Mouse (Mus musculus): ENCODE data around the gene Wsb1.

The Wsb1 gene

DNA sequence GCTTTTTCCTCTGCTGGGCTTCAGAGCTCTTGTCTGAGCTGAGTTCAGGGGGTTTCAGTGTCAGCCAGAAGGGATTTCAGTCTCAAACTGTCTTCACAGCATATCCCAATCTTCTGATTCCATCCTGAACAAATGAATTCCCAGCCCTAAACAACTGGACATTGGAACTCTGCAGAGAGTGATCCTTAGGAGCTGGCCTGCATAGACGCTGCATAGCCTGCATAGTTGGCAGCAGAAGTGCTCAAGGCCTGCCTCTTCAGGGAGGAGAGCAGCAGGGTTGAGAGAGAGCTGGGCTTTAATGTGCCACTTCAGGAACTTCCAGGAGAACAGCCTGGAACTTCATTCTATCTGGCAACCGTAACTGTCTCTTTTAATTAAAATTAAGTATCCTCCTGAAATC is 38.9 kb downstream of the Wsb1 start:
- DNase-seq (ENCODE audit: low spot score) = no peak

DNA sequence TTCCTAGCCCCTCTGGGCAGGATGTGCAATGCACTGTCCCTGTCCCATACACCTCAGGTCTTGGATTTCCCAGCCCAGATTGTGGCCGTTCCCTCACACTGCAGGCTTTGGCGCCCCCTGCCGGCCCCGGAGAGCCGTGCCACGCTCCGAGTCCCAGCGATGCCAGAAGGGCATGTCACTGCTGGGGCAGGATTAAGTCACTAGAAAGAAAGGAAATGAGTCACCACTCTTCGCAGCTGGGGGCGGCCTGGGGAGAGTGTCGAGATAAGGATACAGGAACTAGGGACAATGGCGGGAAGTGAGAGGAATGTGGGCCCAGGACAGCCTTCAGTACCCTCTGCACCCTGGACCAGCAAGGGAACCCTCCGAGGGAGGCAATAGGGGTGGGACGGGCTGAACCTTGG is 40.5 kb downstream of the Wsb1 start:
- peak; percentile 57 for DNase-seq (ENCODE audit: low spot score)

DNA sequence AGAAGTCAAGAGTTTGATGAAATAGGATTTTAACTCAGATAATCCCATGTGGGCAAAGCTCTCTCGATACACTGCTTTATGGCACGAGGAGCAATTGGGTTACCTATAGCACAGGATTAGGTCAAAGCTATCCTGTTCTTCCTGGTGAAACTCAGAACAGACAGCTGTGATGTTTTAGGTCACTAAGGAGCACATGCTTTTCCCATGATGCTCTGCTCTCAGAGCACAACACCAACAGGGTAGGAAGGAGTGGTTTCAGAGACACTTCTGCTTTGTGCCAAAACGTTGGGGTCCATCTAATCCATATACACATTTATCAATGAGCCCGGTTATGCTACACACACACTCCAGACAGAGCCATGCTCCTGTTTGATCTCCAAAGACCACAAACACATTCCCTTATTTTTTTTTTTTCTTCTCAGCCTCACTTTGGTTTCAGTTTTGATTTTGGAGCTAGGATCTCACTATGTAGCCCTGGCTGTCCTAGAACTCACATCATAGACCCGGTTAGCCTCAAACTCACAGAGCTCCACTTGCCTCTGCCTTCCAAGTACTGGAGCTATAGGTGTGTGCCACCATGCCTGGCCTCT is 44.5 kb downstream of the Wsb1 start:
- no peak for DNase-seq (ENCODE audit: low spot score)

DNA sequence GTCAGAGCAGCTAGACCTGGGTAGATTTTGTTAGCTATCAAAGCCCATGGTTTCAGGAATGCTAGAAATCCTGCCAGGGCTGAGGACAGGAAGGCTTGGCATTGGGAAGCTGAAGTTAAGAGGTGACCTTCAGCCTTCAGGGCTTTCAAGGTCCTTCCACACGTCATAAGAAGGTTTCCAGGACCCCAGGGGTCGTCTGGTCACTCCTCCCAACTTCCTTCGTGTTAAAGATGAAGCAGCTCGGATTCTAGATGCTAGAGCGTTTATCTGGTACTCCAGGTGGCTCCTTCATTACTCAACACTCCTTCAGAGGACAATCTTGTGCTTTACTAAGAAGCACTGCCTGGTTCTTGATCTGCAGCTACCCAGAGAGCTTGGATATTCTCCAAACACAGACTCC is 45.4 kb downstream of the Wsb1 start:
- no peak for DNase-seq (ENCODE audit: low spot score)

DNA sequence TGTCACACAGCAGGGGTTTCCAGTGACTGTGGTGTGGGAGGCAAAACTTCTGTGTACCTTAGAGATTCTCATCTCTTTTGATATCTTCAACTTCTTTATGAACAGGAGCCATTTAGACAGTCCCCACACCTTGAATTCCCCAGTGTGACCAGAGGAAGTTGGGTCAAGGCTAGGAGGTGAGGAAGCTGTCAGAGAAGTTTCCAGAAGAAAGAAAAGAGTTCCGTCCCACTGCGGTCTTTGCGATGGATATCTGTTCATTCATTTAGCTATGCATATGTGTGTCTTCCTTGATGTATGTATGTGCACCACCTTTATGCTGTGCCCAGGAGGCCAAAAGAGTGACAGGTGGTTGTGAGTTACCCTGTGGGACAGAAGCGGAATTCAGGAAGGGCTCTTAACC is 46.0 kb downstream of the Wsb1 start:
- DNase-seq (ENCODE audit: low spot score) = no peak

DNA sequence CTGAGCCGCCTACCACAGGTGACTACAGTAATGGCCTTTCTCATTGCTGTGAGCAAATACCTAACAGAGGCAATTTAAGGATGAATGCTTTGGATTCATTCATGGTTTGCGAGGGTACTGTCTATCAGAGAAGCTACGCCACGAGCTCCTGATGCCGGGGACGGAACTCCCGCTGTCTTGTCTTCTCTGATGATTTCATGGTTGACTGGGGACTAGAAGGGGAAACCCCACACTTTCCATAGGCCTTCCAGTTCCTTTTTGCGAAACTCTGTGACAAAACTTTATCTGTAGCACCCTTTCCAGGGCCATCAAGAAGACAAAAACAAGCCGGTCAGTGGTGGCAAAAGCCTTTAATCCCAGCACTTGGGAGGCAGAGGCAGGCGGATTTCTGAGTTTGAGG is 46.8 kb downstream of the Wsb1 start:
- no peak for DNase-seq (ENCODE audit: low spot score)

DNA sequence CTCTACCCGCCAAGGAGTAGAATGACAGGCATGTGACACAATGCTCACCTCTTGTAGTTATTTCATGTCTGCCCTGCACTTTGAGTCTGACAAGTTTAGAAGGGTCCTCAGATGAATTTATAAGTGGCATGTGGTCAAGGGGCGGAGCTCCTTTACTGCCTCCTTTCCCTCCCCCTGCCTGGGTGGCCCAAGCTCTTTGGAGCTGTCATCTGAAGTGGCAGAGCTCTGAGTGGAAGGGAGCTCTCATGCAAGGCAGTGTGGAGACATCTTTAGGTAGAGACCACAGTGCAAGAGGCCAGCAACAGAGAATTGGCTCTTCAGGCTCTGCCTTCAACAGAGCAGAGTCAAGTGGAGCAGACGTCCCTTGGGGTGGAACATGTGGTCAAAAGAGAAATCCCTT is 50.0 kb downstream of the Wsb1 start:
- no peak for DNase-seq (ENCODE audit: low spot score)

DNA sequence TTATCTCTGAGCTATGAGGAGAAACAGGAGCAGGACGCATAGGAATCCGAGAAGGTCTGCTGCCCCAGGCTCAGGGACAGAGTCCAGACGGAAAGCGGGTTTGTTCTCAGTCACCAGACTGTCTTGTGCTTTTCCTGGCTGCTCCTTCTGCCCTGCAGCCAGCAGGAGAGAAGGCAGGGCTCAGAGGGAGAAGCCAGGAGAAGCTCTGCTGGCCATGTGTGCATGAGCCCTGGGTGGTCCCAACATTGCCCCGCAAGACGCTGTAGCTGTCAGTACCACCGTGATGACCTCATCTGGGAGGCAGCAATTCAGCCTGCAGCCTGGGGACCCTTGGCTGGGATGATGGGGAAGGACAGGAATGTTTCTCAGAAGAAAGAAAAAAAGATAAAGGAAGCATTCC is 54.0 kb downstream of the Wsb1 start:
- no peak for DNase-seq (ENCODE audit: low spot score)

DNA sequence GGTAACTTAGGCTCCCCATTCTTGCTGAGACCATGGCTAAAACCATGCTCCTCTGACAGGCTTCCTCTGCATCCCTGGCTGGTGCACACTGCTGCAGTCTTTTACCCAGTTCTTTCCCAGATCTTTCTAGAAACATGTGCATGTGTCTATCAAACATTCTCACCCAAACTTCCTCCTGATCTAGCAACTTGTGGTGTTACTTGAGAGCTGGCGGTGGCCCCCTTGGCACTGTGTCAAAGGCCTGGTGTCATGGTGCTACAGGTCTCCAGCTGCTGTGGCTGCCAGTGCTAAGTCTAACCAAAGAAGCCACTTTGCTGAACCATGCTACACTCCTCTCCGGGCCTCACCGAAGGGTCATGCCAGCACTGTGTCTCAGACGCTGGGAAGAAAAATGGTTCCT is 55.9 kb downstream of the Wsb1 start:
- no peak for DNase-seq (ENCODE audit: low spot score)

DNA sequence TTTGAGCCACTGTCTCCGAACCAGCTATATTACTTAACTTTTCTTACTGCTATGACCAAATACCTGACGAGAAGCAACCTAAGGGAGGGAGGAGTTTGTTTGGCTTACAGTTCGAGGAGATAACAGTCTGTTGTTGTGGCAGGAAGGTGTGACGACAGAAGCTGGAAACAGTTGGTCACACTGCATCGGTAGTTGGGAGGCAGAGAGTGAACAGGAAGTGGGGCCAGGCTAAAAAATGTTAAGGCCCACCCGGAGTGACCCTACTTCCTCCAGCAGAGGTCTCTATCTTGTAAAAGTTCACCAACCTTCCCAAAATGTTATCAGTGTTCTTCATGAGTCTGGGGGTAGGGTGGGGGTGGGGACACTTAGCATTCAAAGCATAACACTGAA is 56.6 kb downstream of the Wsb1 start:
- no peak for DNase-seq (ENCODE audit: low spot score)

DNA sequence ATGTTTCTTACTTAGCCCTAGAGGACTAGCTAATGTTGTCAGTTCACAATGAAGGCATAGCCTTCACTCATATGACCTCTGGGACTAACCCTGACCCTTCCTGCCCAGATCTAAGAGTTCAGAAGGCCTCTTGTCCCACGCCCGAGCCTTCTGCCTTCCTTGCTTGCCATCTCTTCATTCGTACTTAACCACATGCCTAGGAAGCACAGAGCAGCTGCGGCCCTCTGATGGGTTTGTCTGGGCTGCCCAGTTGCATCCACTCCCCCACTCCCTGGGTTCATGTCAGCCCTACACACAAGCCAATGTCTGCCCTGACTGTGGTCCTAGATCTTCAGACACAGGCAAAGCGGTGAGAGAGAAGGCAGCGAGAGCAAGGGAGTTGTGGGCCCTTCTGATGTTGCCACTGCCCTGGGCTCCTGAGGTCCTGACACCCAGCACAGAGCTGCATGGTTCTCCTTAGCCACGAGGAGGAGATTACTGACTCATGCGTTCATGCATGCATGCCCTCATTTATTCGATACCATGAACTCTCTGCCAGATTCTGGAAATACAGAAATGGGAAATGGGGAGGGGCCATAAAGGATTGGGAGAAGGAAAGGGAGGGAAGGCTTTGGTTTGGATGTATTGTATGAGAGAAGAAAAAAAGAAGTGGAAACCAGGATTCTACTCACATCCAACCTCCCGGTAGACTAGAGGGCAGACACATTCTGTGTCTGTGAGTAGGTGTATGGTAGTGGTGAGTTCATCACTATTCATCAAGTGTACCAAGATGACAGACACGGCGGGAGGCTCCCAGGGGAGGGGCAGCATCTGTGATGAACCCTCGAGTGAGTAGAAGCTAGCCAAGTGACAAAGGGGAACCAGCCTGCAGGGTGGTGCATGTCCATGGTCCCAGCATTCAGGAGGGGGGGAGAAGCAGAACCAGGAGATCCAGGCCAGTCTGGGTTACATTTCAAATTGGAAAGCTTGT is 57.3 kb downstream of the Wsb1 start:
- DNase-seq (ENCODE audit: low spot score) = no peak

DNA sequence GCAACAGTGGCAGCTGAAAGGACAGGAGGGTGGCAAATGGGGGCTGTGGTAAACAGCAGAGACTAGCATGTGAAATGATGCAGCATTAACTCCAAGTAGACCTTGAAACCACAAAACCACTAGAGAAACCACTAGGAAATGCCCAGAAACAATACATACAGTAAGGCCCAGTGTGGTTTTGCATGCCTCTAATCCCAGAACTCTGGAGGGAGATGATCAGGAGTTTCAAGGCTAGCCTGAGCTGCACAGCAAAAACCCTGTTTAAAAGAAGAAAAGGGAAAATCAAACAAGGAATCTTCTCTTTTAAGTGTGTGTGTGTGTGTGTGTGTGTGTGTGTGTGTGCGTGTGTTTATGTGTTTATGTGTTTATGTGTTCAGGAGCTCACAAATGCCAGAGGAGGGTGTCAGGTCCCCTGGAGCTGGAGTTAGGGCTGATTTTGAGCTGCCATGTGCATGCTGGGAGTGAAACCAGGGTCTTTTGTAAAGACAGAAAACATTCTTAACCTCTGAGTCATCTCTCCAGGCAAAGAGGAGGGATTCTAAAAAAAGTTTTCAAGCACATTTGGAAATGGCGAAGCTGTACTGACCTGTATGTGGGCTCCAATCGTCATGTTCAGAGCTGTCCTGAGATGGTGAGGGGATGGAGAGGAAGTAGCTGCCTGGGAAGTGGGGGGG is 58.1 kb downstream of the Wsb1 start:
- no peak for DNase-seq (ENCODE audit: low spot score)

DNA sequence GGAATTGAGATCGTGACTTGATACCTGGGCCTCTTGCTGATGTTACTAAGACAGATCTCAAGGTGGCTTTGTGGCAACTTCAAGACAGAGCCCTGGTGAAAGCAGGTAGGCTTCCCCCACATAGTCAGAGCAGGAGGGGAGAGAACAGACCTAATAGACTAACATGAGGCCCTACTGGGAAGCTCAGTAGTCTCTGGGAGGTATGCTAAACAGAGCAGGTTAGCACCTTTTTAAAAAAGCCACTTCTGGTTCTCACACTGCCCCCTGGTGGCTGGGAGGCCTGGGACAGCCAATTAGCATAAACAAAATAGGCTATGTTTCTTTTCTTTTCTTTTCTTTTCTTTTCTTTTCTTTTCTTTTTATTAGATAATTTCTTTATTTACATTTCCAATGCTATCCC is 62.3 kb downstream of the Wsb1 start:
- peak; percentile 40 for DNase-seq (ENCODE audit: low spot score)

DNA sequence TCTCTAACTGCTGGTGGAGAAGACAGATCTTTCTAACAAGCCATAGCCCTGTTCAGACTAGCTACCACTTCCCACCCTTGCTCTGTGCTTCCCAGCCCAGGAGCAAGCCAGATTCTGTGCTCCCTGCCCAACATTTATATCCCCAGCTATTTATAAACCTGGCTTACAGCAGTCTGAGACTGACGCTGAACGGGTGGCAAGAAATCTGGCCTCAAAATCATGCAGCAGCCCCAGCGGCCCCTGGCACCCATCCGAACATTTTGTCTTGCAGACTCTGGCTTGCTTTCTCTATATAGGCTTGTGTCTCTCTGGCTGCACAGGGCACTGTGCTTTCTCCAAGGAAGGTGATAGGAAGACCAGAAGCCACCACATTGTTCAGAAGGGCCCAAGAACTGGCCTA is 63.3 kb downstream of the Wsb1 start:
- DNase-seq (ENCODE audit: low spot score) = no peak

DNA sequence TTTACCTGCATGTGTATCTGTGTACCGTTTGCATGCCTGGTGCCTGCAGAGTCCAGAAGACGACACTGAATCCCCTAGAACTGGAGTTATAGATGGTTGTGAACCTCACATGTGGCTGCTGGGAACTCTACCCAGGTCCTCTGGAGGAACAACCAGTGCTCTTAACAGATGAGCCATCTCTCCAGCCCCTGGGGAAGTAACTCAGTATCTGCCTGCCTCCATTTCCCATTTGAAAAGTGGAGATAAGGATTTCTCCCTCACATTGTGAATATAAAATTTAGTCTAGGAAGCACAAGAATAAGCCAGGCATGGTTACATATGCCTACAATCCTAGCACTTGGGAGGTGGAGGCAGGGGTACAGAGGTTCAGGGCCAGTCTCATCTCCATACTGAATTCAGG is 64.2 kb downstream of the Wsb1 start:
- DNase-seq (ENCODE audit: low spot score) = no peak
